Mouse (Mus musculus) layer of hippocampus, adult 2 months (tissue): ENCODE results near the gene Dnm3. TPM values are rescaled to one million over a fixed set of nuclear protein-coding genes. Genes with fewer than 3 reads are reported as not detected.

Experiments
- DNase-seq, 2 experiments: peaks; one replicate each; pipeline ENCODE4 v3.0.0; 2022; ENCODE audit warnings: low spot score in 2 of 2
- H3K27ac ChIP-seq: fragments of 200-600 bp; 2 replicates; pipeline ENCODE4 v1.8.1; 2022
- H3K4me3 ChIP-seq: fragments of 200-600 bp; 2 replicates; pipeline ENCODE4 v1.8.1; 2022; ENCODE audit warnings: mild to moderate bottlenecking
- CTCF ChIP-seq: fragments of 200-600 bp; conservative IDR thresholded peaks from 2 replicates; pipeline ENCODE4 v1.8.1; 2022; ENCODE audit warnings: antibody characterized with exemption, mild to moderate bottlenecking, moderate library complexity
- total RNA-seq, 2 experiments: library from RNA; stranded (reverse); gene quantifications; 2 replicates each; pipeline ENCODE4 v1.2.3; 2021

Dnm3 gene
- total RNA-seq, 2 experiments from 2014 or later = 78.5 to 79.1 TPM

GRCm38 (mm10) chr1:162346456-162347011 lies 131.3 kb downstream of the Dnm3 start:
- Histone ChIP-seq H3K4me3 (no peak overlapping the region), H3K27ac (no peak overlapping the region)
- TF ChIP-seq CTCF = no peak
- DNase-seq = no peak

- no peak overlapping the region for H3K4me3 ChIP-seq
- H3K27ac ChIP-seq = no peak overlapping the region
- DNase-seq = no peak
- no peak for TF ChIP-seq CTCF
Observed at GRCm38 (mm10) chr1:162337170-162337569, 140.7 kb downstream of the Dnm3 start.

GRCm38 (mm10) chr1:162336640-162337039 lies 141.2 kb downstream of the Dnm3 start:
- peak in 1 of 2 experiments; percentile 58 for DNase-seq
- H3K4me3 ChIP-seq = no peak overlapping the region
- TF ChIP-seq CTCF = peak; percentile 81
- no peak overlapping the region for H3K27ac ChIP-seq

GRCm38 (mm10) chr1:162336224-162336623 lies 141.6 kb downstream of the Dnm3 start:
- DNase-seq = no peak
- Histone ChIP-seq H3K4me3 (no peak overlapping the region), H3K27ac (no peak overlapping the region)
- no peak for TF ChIP-seq CTCF

GRCm38 (mm10) chr1:162328673-162329072 lies 149.2 kb downstream of the Dnm3 start:
- DNase-seq = no peak
- Histone ChIP-seq H3K27ac (no peak overlapping the region), H3K4me3 (no peak overlapping the region)
- TF ChIP-seq CTCF = no peak

- no peak for TF ChIP-seq CTCF
- H3K27ac ChIP-seq = no peak overlapping the region
- DNase-seq = no peak
- no peak overlapping the region for H3K4me3 ChIP-seq
Observed at GRCm38 (mm10) chr1:162327631-162328030, 150.2 kb downstream of the Dnm3 start.

GRCm38 (mm10) chr1:162324412-162324811 lies 153.4 kb downstream of the Dnm3 start:
- no peak for DNase-seq
- peak; percentile 47 for TF ChIP-seq CTCF
- 0 out of 2 replicates have a peak overlapping the region, but pooled peaks have one; percentile 11 for H3K27ac ChIP-seq
- H3K4me3 ChIP-seq = no peak overlapping the region

- no peak for DNase-seq
- Histone ChIP-seq H3K27ac (peak overlapping the region; percentile 19; the same call in 1 of the 2 replicates), H3K4me3 (no peak overlapping the region)
- no peak for TF ChIP-seq CTCF
Observed at GRCm38 (mm10) chr1:162323142-162323541, 154.7 kb downstream of the Dnm3 start.

- peak overlapping the region; percentile 37 for H3K4me3 ChIP-seq
- H3K27ac ChIP-seq = peak overlapping the region; percentile 32
- TF ChIP-seq CTCF = peak; percentile 92
- peak in 1 of 2 experiments; percentile 48 for DNase-seq
Observed at GRCm38 (mm10) chr1:162313451-162314276, 164.2 kb downstream of the Dnm3 start.

GRCm38 (mm10) chr1:162312621-162313020 lies 165.2 kb downstream of the Dnm3 start:
- Histone ChIP-seq H3K27ac (no peak overlapping the region), H3K4me3 (no peak overlapping the region)
- no peak for DNase-seq
- no peak for TF ChIP-seq CTCF

GRCm38 (mm10) chr1:162312152-162312551 lies 165.7 kb downstream of the Dnm3 start:
- Histone ChIP-seq H3K27ac (no peak overlapping the region), H3K4me3 (no peak overlapping the region)
- no peak for DNase-seq
- no peak for TF ChIP-seq CTCF

- H3K4me3 ChIP-seq = no peak overlapping the region
- H3K27ac ChIP-seq = peak overlapping the region; percentile 74
- no peak for TF ChIP-seq CTCF
- DNase-seq = peak; percentile 30 to 62
Observed at GRCm38 (mm10) chr1:162305247-162305646, 172.6 kb downstream of the Dnm3 start.

- Histone ChIP-seq H3K4me3 (no peak overlapping the region), H3K27ac (no peak overlapping the region)
- no peak for DNase-seq
- no peak for TF ChIP-seq CTCF
Observed at GRCm38 (mm10) chr1:162302480-162302879, 175.4 kb downstream of the Dnm3 start.
